Mouse (Mus musculus): ENCODE measurements at regions not wholly inside any gene's neighbourhood (a gene's known extent, or its start where the extent isn't known, plus 50 kb on each side); places are given as distances from the start of the nearest gene placed in this dataset.
"Not testable (repeated sequence)": the region's sequence is repeated elsewhere in the genome, so short reads cannot be mapped to it uniquely, and the experiment has no call there.

DNA sequence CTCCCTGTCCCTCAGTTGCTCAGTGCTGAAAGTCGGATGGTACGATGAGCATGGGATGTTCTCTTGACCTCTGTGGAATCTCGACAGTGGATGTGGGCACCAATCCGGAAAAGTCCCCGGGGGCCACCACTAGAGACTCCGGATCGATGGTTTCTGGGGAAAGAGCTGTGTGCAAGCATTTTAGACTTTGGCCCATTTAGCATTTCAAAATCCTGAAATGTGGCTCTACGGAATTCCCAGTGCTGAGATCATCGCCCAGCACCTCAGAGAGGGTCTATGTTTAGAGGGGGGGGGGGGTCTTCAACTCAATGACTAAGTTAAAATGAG is 68.6 kb downstream of the Tomm20 start:
- no peak for DNase-seq (ENCODE audit: low read depth, low spot score)

- DNase-seq (ENCODE audit: low read depth, low spot score), result no peak
Observed at GRCm38 (mm10) chr8:126876300-126877038, 69.2 kb downstream of the Tomm20 start.

DNA sequence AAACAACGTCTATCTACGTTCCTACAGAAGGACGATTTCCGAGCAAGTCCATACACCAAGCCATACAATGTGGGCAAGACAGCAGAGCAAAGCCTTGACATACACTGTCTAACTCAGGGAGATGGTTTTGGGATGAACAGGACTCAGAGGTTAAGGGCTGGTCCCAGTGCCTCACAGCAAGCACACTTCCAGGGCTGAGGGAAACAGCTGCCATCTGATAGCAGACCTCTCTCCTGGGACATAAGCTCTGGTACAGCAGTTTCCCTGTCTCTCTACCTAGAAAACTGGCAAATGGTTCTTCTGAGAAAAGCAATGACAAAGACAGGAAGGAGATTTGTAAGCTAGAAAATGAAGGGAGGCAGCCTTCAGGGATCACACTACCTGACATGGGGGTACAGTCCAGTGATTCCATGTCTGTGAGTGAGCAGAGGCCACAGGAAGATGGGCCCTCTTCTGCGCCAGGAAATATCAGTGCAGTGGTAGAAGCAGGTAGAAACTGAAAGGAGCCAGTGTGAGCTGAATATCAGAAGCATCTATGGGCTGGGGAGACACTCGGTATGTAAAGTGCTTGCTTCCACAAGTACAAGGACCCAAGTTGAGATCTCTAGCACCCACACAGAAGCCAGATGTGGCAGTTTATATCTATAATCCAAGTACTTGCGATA is 70.0 kb downstream of the Tomm20 start:
- DNase-seq (ENCODE audit: low read depth, low spot score), result no peak

DNA sequence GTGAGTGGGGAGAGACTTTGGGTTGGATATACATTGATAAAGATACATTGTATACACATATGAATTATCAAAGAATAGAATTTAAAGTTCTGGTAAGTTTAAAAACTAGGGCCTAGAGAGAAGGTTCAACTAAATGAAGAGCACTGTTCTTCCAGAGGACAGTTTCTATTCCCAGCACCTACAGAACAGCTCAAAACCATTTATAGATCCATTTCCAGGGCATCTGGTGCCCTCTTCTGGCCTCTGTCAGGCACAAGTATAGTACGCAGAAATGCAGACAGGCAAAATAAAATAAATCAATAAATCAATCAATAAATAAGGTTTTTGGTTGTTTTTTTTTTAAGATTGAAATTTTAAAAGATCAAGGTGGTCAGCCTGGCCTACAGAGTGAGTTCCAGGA is 70.8 kb downstream of the Tomm20 start:
- no peak for DNase-seq (ENCODE audit: low read depth, low spot score)

DNA sequence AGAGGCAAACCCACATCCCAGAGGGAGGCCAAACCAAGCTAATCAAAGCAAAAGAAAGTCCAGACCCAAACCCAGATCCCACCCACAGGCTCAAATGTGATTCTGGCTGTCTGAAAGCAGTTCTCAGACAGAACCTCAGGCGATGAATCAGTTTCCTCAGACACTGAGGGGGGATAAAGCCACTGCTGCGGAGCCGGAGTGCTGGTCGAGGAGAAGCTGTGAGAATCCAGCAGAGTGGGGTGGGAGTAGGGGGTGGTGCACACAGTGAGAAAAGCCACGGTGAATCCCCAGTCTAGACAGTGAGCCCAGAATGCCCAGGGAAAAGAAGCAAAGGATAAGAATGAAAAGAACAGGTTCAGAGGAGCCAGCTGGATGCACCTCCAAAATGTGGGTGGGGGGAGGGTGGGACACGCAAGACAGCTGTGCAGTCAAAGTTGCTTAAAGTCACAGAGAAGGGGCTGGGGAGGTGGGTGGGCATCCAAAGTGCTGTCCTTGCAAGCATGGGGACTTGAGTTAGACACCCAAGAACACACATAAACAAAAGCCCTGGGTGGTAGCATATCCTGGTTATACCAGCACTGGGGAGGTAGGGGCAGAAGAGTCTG is 71.4 kb downstream of the Tomm20 start:
- no peak for DNase-seq (ENCODE audit: low read depth, low spot score)

DNA sequence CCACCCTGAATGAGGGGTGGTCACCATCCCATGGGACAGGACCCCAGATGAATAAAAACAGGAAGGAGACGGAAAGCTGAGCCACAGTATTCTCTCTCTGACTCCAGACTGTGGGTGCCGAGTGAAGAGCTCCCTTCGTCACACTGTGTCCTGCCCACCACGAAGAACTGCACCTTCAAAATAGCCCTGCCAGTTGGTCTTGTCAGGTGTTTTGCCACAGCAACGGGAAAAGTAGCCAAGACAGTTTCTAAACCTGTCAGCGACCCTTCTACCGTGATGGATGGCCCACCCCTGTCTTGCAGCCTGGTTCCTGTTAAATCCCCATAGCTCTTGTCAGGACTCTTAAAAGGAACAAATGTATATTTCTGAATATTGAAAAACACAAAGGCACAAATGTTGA is 72.3 kb downstream of the Tomm20 start:
- no peak for DNase-seq (ENCODE audit: low read depth, low spot score)

DNA sequence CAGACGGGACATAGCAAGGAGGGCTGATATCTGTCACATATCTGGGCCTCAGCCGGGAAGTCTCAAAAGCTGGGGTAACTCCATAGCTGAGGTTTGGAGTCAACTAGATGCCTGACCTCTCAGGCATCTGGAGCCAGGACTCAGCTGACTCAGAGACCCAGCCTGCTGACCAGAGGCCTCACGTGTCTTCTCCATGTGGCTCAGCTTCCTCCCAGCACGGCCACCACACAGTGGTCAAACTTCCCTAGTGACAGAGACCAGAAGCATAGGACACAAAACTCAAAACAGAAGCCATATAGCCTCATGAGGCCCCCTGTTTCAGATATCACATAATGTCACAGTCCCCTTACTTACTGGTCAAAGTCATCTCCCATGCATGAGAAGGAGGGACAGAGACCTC is 73.1 kb downstream of the Tomm20 start:
- DNase-seq (ENCODE audit: low read depth, low spot score), result no peak

DNA sequence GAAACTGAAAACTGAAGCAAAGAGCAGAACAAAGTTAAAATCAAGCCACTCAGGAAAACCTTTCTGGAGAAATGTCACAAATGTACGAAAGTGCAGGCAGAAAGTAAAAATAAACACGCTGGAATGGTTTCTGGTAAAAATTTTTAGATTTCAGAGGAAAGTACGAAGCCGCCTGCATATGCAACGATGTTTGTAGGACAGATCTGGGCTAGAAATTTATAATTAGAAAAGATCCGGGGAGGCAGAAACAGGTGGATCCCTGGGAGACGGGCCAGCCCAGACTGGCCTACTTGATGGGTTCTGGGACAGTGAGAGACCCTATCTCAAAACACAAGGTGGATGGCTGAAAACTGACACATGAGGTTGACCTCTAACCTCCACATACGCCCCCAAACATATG is 73.5 kb downstream of the Tomm20 start:
- DNase-seq (ENCODE audit: low read depth, low spot score), result no peak

DNA sequence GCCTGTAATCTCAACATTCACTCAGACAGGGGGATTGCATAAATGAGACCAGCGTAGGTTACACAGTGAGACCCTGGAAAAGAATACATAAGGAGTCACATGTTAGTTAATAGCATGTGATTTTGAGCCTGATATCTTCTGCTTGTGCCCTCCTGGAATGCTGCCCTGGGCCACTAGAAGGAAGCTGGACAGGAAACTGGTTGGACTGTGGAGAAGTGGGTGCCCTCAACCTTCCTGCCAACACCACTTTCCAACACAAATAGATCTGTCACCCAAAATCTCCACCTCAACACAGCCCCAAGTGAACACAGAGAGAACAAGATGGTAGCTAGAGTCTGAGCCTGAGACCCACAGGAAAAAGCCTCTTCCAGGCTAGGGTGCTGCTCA is 76.2 kb downstream of the Tomm20 start:
- no peak for DNase-seq (ENCODE audit: low read depth, low spot score)

- peak; percentile 36 for DNase-seq (ENCODE audit: low read depth, low spot score)
Observed at GRCm38 (mm10) chr8:126868831-126869463, 76.7 kb downstream of the Tomm20 start.

DNA sequence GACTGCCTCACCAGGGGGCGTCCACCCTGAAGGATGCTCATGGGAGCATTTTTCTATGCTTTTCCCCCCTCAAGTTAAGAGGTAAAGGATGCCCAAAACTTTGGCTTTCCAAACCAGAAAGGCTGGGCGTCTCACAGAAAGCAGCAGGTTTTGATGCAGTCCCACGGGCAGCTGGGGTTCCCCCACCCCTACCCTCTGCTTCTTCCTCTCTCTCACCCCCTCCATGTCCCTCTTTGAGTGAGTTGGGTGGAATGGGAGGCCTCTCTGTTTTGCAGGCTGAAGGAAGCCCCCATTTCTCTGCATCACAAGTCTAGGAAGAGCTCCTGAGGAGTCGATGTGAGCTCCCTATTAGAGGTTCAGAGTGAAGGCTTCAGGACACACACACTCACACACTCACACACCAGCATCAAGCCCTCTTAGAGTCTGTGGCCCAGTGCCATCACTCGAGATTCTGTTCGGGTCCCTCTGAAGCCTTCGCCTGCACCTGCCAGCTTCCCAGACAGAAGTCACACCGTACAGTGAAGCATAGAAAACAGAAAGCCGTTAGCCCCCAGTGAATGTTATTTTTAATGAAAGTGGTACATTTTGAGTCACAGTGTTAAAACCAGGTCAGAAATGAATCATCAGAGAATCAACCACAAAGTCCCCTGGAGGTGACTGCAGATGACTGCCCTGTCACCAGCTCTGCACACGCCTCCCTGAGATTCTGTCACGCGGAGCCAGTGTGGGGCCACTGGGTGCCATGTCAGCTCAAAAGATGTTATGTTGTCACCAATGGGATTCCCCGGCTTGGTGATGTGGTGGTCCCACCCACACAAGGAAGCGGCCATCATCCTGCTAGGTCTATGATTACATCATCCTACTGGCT is 78.3 kb downstream of the Tomm20 start:
- peak; percentile 24 for DNase-seq (ENCODE audit: low read depth, low spot score)

- DNase-seq (ENCODE audit: low read depth, low spot score), result no peak
Observed at GRCm38 (mm10) chr8:126864314-126864948, 81.2 kb downstream of the Tomm20 start.

DNA sequence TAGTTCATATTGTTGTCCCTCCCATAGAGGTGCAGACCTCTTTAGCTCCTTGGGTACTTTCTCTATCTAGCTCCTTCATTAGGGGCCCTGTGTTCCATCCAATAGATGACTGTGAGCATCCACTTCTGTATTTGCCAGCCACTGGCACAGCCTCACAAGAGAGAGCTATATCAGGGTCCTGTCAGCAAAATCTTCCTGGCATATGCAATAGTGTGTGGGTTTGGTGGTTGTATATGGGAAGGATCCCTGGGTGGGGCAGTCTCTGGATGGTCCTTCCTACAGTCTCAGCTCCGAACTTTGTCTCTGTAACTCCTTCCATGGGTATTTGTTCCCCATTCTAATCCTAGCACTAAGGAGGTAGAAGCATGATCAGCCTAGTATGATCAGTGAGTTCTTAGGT is 82.0 kb downstream of the Tomm20 start:
- DNase-seq (ENCODE audit: low read depth, low spot score), result not testable (repeated sequence)

DNA sequence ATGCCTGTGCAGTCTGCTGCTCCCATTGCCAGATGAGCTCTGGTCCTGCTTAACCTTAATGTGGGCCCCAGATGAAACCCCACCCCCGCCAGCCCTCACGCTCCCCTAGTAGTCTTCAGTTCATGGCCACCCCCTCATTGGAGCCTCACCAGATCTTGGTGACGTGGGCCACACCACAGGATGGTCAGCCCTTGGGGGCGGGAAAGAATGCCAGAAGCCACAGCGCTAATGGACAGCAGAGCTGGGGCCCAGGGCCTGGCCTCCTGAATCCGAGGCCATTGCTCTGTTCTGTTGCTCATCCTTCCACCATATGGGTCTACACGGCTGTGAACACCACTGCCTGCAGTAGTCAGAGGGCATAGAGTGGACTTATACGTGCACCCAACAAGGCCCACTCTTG is 83.9 kb downstream of the Tomm20 start:
- DNase-seq (ENCODE audit: low read depth, low spot score), result no peak

DNA sequence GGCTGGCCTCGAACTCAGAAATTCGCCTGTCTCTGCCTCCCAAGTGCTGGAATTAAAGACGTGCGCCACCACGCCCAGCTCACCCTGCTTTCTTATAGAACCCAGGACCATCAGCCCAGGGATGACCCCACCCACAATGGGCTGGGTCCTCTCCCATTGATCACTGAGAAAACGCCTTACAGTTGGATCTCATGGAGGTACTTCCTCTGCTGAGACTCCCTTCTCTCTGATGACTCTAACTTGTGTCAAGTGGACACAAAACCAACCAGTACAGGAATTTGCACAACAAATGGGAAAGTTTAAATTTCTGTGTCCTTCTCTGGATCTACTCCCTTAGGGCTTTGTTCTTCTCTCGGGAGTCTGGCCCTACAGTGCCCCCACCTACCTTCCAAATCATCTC is 85.0 kb downstream of the Tomm20 start:
- no peak for DNase-seq (ENCODE audit: low read depth, low spot score)

DNA sequence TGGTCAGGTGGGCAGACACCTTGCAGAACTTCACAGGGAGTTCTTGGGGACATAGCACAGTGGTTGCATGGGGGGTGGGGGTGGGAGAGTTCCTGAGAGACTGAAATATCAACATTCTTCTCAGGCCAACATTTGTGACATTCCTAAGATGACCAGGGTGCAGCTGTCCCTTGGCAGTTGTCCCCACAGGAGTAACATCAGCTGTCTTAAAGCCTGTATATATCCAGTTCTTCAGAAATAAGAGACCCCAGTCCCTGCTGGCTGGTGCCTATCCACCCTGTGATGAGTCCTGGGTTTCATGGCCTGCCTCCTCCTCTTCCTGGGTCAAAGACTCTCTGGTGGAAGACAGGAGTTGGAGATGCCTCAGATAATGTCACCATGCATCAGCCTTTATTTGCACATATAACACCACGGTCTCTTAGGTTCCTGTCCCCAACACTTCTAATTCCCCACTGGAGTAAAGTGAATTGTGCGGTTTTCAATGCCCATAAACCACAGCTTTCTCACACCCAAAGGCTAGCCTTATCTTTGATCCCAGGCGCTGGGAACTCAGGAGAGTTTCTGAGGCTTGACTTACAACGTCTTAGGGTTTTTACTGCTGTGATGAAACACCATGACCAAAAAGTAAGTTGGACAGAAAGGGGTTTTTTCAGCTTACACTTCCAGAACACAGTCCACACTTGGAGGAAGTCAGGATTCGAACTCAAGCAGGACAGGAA is 85.8 kb downstream of the Tomm20 start:
- no peak for DNase-seq (ENCODE audit: low read depth, low spot score)

DNA sequence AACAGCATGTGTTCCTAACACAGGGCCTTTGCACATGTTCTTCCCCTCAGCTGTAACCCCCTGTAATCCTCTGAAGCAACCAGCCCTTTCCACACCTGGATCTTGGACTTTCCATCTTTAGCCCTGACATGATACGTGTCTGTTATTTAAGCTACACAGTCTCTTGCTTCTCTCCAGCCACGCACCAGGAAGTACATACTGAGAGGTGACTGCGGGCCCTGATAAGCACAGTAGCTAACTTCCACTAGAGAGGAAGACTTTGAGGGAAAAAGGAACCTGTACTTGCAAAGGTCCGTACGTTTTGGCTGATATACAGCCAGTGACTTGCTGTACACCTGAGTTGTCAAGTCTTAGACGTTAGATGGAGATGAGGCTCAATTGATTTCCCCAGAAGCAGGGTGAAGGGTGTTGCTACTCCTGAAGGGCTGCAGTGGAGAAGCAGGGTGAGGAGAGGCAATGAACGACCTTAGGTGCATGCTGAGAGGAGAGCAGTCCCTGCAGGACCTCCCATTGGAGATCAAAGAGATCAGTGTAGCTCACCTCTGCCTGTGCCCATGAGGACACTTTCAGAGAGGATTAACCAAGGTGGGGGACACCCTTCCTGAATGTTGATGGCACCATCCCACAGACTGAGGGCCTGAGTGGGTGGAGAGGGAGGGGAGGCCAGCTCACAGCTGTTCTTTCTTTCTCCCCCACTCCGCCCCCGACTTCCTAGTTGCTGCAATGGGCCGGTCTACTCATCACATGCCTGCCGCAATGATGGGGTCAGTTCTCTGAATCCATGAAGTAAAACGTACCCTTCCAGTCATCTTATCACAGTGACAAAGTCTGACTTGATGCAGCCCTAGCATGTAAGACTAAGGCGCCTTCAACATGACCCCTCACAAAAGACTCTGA is 88.1 kb downstream of the Tomm20 start:
- DNase-seq (ENCODE audit: low read depth, low spot score), result no peak

DNA sequence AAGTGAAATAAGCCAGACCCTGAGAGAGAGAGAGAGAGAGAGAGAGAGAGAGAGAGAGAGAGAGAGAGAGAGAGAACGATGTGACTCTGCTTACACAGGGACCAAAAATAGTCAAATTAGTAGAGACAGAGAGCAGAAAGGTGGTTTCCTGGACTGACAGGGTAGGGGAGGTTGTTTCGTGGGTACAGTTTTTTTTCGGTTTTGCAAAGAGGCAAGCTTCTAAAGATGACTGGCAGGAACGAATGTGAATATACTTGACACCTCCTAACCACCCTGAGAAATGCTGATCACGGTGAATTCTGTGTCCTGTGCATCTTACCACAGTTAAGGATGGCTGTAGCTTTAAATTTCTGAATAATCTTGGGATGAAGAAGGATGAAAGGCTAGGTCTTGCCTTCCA is 89.7 kb downstream of the Tomm20 start:
- DNase-seq (ENCODE audit: low read depth, low spot score), result no peak

- no peak for DNase-seq (ENCODE audit: low read depth, low spot score)
Observed at GRCm38 (mm10) chr8:126855056-126855609, 90.5 kb downstream of the Tomm20 start.
